ENCODE assay signal across 20 mouse cellular contexts in genomic region chr13:56259926-56260250, GRCm38 (mm10). TPM values are rescaled to one million over a fixed set of nuclear protein-coding genes. Genes with fewer than 3 reads are reported as not detected.
DNase-seq lines count a peak whose midpoint lies in the region; ATAC-seq and TF ChIP-seq lines count a peak whose summit lies in the region.
"Had no signal": no experiment of that assay in that cellular context is flagged by ENCODE, and none has a peak within 500 bp of the region (broad histone marks: within the 10 kb centered on the region; RNA-seq: fewer than 3 reads in every experiment).

No protein-coding gene starts in this region.

- WGBS in limb, embryonic 11.5 days, result 5% methylated on average over 5 of the region's 5 CpGs
- WGBS in limb, embryonic 10.5 days, result 0% methylated on average over 5 of the region's 5 CpGs
- WGBS in forebrain, embryonic 12.5 days, result 2% methylated on average over 5 of the region's 5 CpGs
- WGBS in midbrain, embryonic 13.5 days, result 2% methylated on average over 5 of the region's 5 CpGs
- 1% methylated on average over 5 of the region's 5 CpGs for WGBS in heart, embryonic 11.5 days (ENCODE audit: insufficient replicate concordance)

- no peak overlapping the region for H3K4me3 ChIP-seq in limb, embryonic 11.5 days (ENCODE audit: low read depth, low read length)
- H3K4me3 ChIP-seq in limb, embryonic 10.5 days, result no peak overlapping the region
- H3K4me3 ChIP-seq in ES-E14 (ENCODE audit: insufficient read depth in 1 of 2, low read depth in 1 of 2, low read length in 2 of 2, poor library complexity in 1 of 2, severe bottlenecking in 1 of 2), result peak overlapping the region in 1 of 2 experiments; percentile 41; a peak in 2 of 4 replicates
- H3K4me3 ChIP-seq in forebrain, embryonic 12.5 days (replicated peaks), result no peak overlapping the region
- H3K4me3 ChIP-seq in midbrain, embryonic 13.5 days (replicated peaks), result 0 out of 2 replicates have a peak overlapping the region, but pooled peaks have one; percentile 34
- H3K4me3 ChIP-seq in heart, embryonic 11.5 days (ENCODE audit: low read depth, low read length), result no peak overlapping the region
- H3K4me3 ChIP-seq: liver, embryonic 12.5 days; megakaryocyte, embryonic 14.5 days had no signal

- in situ Hi-C loops in ES-E14 (cut with MboI; ENCODE audit: low sequenced_read_pairs in 2 of 2, unreplicated experiment in 2 of 2), result no loop called here

- H3K9ac ChIP-seq in limb, embryonic 11.5 days (ENCODE audit: low read length), result no peak overlapping the region
- H3K9ac ChIP-seq in ES-E14 (ENCODE audit: insufficient read depth, low read depth, low read length, poor library complexity, severe bottlenecking), result no peak overlapping the region
- no peak overlapping the region for H3K9ac ChIP-seq in forebrain, embryonic 12.5 days
- H3K9ac ChIP-seq in midbrain, embryonic 13.5 days (replicated peaks), result no peak overlapping the region
- no peak overlapping the region for H3K9ac ChIP-seq in heart, embryonic 11.5 days (ENCODE audit: low read depth, low read length)
- H3K9ac ChIP-seq: heart, embryonic 15.5 days; hindbrain, embryonic 15.5 days; liver, embryonic 12.5 days had no signal

- DNase-seq in limb, embryonic 11.5 days (ENCODE audit: low spot score), result peak; percentile 35
- DNase-seq in limb, embryonic 10.5 days (ENCODE audit: low spot score), result no peak
- DNase-seq in ES-E14 (ENCODE audit: low read depth, low spot score), result peak; percentile 33
- DNase-seq in ovary, postnatal 14 days (ENCODE audit: low spot score), result no peak
- DNase-seq: adrenal gland, adult 2 months; heart, adult 18-20 months; kidney, adult 11 months; left cerebral cortex, postnatal 4 days; right cerebral cortex, postnatal 4 days; thymus, postnatal 36 days had no signal

- H3K36me3 ChIP-seq in limb, embryonic 11.5 days (ENCODE audit: control insufficient read depth, insufficient read depth, low read length), result no peaks in the 10 kb centered on the region
- no peaks in the 10 kb centered on the region for H3K36me3 ChIP-seq in limb, embryonic 10.5 days
- H3K36me3 ChIP-seq in ES-E14 (ENCODE audit: control insufficient read depth, insufficient read depth, low read length, poor library complexity, severe bottlenecking), result no peaks in the 10 kb centered on the region
- H3K36me3 ChIP-seq in forebrain, embryonic 12.5 days (replicated peaks), result no peaks in the 10 kb centered on the region
- no peaks in the 10 kb centered on the region for H3K36me3 ChIP-seq in midbrain, embryonic 13.5 days
- H3K36me3 ChIP-seq in heart, embryonic 11.5 days (ENCODE audit: control insufficient read depth, insufficient read depth, low read length), result no peaks in the 10 kb centered on the region
- H3K36me3 ChIP-seq: heart, embryonic 15.5 days; hindbrain, embryonic 15.5 days; liver, embryonic 12.5 days had no signal

- peaks cover 77% of the 10 kb centered on the region for H3K27me3 ChIP-seq in limb, embryonic 11.5 days (ENCODE audit: control insufficient read depth, insufficient read depth, low read length)
- peaks cover 98% of the 10 kb centered on the region for H3K27me3 ChIP-seq in limb, embryonic 10.5 days (ENCODE audit: low read depth, poor library complexity, severe bottlenecking)
- peaks cover 98% of the 10 kb centered on the region for H3K27me3 ChIP-seq in forebrain, embryonic 12.5 days
- peaks cover 96% of the 10 kb centered on the region for H3K27me3 ChIP-seq in midbrain, embryonic 13.5 days
- H3K27me3 ChIP-seq in heart, embryonic 11.5 days (ENCODE audit: control insufficient read depth, insufficient read depth, low read length), result peaks cover 84% of the 10 kb centered on the region

- no peak for ATAC-seq in limb, embryonic 11.5 days (ENCODE audit: insufficient number of reproducible peaks, low FRiP score, low TSS enrichment, low read depth)
- no peak for ATAC-seq in forebrain, embryonic 12.5 days (ENCODE audit: low FRiP score)
- no peak for ATAC-seq in midbrain, embryonic 13.5 days
- no peak for ATAC-seq in heart, embryonic 11.5 days (replicated peaks; ENCODE audit: insufficient number of reproducible peaks, low FRiP score, low TSS enrichment)
- ATAC-seq: liver, embryonic 12.5 days had no signal

- H3K4me2 ChIP-seq in limb, embryonic 11.5 days (ENCODE audit: low read depth, severe bottlenecking), result no peak overlapping the region
- H3K4me2 ChIP-seq in forebrain, embryonic 12.5 days, result peak overlapping the region; percentile 29
- H3K4me2 ChIP-seq in midbrain, embryonic 13.5 days (replicated peaks), result peak overlapping the region; percentile 26
- H3K4me2 ChIP-seq in heart, embryonic 11.5 days, result no peak overlapping the region
- H3K4me2 ChIP-seq: liver, embryonic 12.5 days had no signal

- H3K27ac ChIP-seq in limb, embryonic 11.5 days (replicated peaks; ENCODE audit: low read depth, low read length), result no peak overlapping the region
- no peak overlapping the region for H3K27ac ChIP-seq in limb, embryonic 10.5 days
- no peak overlapping the region for H3K27ac ChIP-seq in ES-E14 (ENCODE audit: insufficient read depth, low read depth, low read length, poor library complexity, severe bottlenecking)
- H3K27ac ChIP-seq in forebrain, embryonic 12.5 days, result peak overlapping the region; percentile 82; the same call in 1 of the 2 replicates
- peak overlapping the region; percentile 46 for H3K27ac ChIP-seq in midbrain, embryonic 13.5 days
- H3K27ac ChIP-seq in heart, embryonic 11.5 days (ENCODE audit: low read depth, low read length), result no peak overlapping the region
- H3K27ac ChIP-seq: heart, embryonic 15.5 days; hindbrain, embryonic 15.5 days; kidney, postnatal 0 days; liver, embryonic 12.5 days had no signal

- H3K4me1 ChIP-seq in limb, embryonic 11.5 days (ENCODE audit: control insufficient read depth, insufficient read depth, low read length), result peaks cover 9% of the 10 kb centered on the region
- peaks cover 19% of the 10 kb centered on the region for H3K4me1 ChIP-seq in limb, embryonic 10.5 days
- H3K4me1 ChIP-seq in ES-E14 (ENCODE audit: control insufficient read depth in 2 of 2, insufficient read depth in 2 of 2, low read length in 2 of 2, poor library complexity in 1 of 2), result peaks cover 0 to 3% of the 10 kb centered on the region in 2 experiments; a peak in 2 of 4 replicates
- H3K4me1 ChIP-seq in forebrain, embryonic 12.5 days, result peaks cover 54% of the 10 kb centered on the region
- H3K4me1 ChIP-seq in midbrain, embryonic 13.5 days (replicated peaks), result peaks cover 57% of the 10 kb centered on the region
- 0 out of 2 replicates have a peak, but pooled peaks cover 3% of the 10 kb centered on the region for H3K4me1 ChIP-seq in heart, embryonic 11.5 days (ENCODE audit: control insufficient read depth, insufficient read depth, low read length)
- H3K4me1 ChIP-seq: liver, embryonic 12.5 days had no signal

- H3K9me3 ChIP-seq in limb, embryonic 11.5 days (ENCODE audit: control insufficient read depth, low read length), result no peaks in the 10 kb centered on the region
- no peaks in the 10 kb centered on the region for H3K9me3 ChIP-seq in limb, embryonic 10.5 days (replicated peaks)
- H3K9me3 ChIP-seq in ES-E14 (ENCODE audit: control insufficient read depth, insufficient read depth, low read depth, low read length), result no peaks in the 10 kb centered on the region
- peaks cover 4% of the 10 kb centered on the region; the same call in 1 of the 2 replicates for H3K9me3 ChIP-seq in forebrain, embryonic 12.5 days
- no peaks in the 10 kb centered on the region for H3K9me3 ChIP-seq in midbrain, embryonic 13.5 days
- no peaks in the 10 kb centered on the region for H3K9me3 ChIP-seq in heart, embryonic 11.5 days (replicated peaks; ENCODE audit: control insufficient read depth, low read length)
- H3K9me3 ChIP-seq: heart, embryonic 15.5 days; hindbrain, embryonic 15.5 days; liver, embryonic 12.5 days had no signal

TF ChIP-seq in ES-E14, 5 proteins besides CTCF, POLR2A, EP300 and RAD21:
- no peak for TF ChIP-seq CHD2 (IDR thresholded peaks at IDR 0.05; ENCODE audit: low read depth, low read length)
- no peak for TF ChIP-seq MAFK (IDR thresholded peaks at IDR 0.05; ENCODE audit: insufficient read depth, low read depth, low read length)
- no peak for TF ChIP-seq HCFC1 (IDR thresholded peaks at IDR 0.05; ENCODE audit: borderline replicate concordance, insufficient read depth, low read length)
- no peak for TF ChIP-seq ZNF384 (IDR thresholded peaks at IDR 0.05; ENCODE audit: low read depth, low read length)
- TF ChIP-seq ZC3H11A (IDR thresholded peaks at IDR 0.05; ENCODE audit: borderline replicate concordance, low read depth, low read length), result no peak

RNA-seq across cellular contexts. Expression of gene Neurog1, which starts 7.9 kb away (rescaled TPM):
- not detected in 2 replicates for polyA plus RNA-seq in limb, embryonic 11.5 days (2014; fragmentation: Nextera tagmentation; extraction: Ambion mirVana)
- polyA plus RNA-seq in limb, embryonic 10.5 days (2016; fragmentation: Nextera tagmentation; extraction: Ambion mirVana), result 0.11 TPM in 1 of 2 replicates, not detected in the other
- 0.45 and 0.48 TPM in 2 replicates for total RNA-seq in ES-E14 (2012; rRNA removed)
- 16.2 and 19.5 TPM in 2 replicates for polyA plus RNA-seq in forebrain, embryonic 12.5 days (2016; fragmentation: Nextera tagmentation; extraction: Ambion mirVana)
- 12.0 and 15.8 TPM in 2 replicates for polyA plus RNA-seq in midbrain, embryonic 13.5 days (2015; fragmentation: Nextera tagmentation; extraction: Ambion mirVana)
- 0.09 TPM in 1 of 2 replicates, not detected in the other for polyA plus RNA-seq in heart, embryonic 11.5 days (2014; fragmentation: Nextera tagmentation; extraction: Ambion mirVana)
- total RNA-seq: adrenal gland, adult 2 months; gastrocnemius, adult 18-20 months; heart, adult 18-20 months; left cerebral cortex, postnatal 4 days had no signal
- polyA plus RNA-seq: adrenal gland, adult 2 months; heart, embryonic 15.5 days; kidney, postnatal 0 days; liver, embryonic 12.5 days; lung, embryonic 16.5 days had no signal

RNA-seq across cellular contexts. Expression of gene Cxcl14, which starts 36.5 kb away (rescaled TPM):
- 145 and 157 TPM in 2 replicates for polyA plus RNA-seq in limb, embryonic 11.5 days (2014; fragmentation: Nextera tagmentation; extraction: Ambion mirVana)
- 29.8 and 112 TPM in 2 replicates for polyA plus RNA-seq in limb, embryonic 10.5 days (2016; fragmentation: Nextera tagmentation; extraction: Ambion mirVana)
- total RNA-seq in ES-E14 (2012; rRNA removed), result 2.6 and 2.8 TPM in 2 replicates
- 19.5 and 26.3 TPM in 2 replicates for polyA plus RNA-seq in forebrain, embryonic 12.5 days (2016; fragmentation: Nextera tagmentation; extraction: Ambion mirVana)
- 7.4 and 8.0 TPM in 2 replicates for polyA plus RNA-seq in midbrain, embryonic 13.5 days (2015; fragmentation: Nextera tagmentation; extraction: Ambion mirVana)
- polyA plus RNA-seq in heart, embryonic 11.5 days (2014; fragmentation: Nextera tagmentation; extraction: Ambion mirVana), result 1.7 and 3.2 TPM in 2 replicates

Comparison
In these comparisons a context has a peak if more than half of its experiments do, and no peak if none do; other contexts are left out.
1. DNase-seq: peak in limb, embryonic 11.5 days (single experiment) and ES-E14 (single experiment); none in limb, embryonic 10.5 days (single experiment) and ovary, postnatal 14 days (single experiment).
2. H3K27ac ChIP-seq: peak in forebrain, embryonic 12.5 days (single experiment) and midbrain, embryonic 13.5 days (single experiment); none in limb, embryonic 11.5 days (single experiment), limb, embryonic 10.5 days (single experiment), ES-E14 (single experiment) and heart, embryonic 11.5 days (single experiment).
3. H3K4me2 ChIP-seq: peak in forebrain, embryonic 12.5 days (single experiment) and midbrain, embryonic 13.5 days (single experiment); none in limb, embryonic 11.5 days (single experiment) and heart, embryonic 11.5 days (single experiment).
4. RNA of gene Neurog1, which starts 7.9 kb away (polyA plus RNA-seq): 16.2 to 19.5 TPM in forebrain, embryonic 12.5 days and 12.0 to 15.8 TPM in midbrain, embryonic 13.5 days; 0.09 TPM in heart, embryonic 11.5 days, not detected in limb, embryonic 11.5 days and 0.11 TPM in limb, embryonic 10.5 days; every median in the first group is over 10 times any median in the second.